Mouse (Mus musculus): Measurements from ENCODE around the gene Ankrd23. TPM values are rescaled to one million over a fixed set of nuclear protein-coding genes. Genes with fewer than 3 reads are reported as not detected.
A peak's percentile ranks its signal among the peaks of the same experiment; 100 is the strongest.

Ankrd23 gene
- polyA plus RNA-seq, 1 experiment from 2014 or later, result 23.7 TPM

- peaks cover 72% of the 10 kb centered on the region for H3K36me3 ChIP-seq
Measured at GRCm38 (mm10) chr1:36550075-36550863, 13.6 kb upstream of the Ankrd23 start.

DNA sequence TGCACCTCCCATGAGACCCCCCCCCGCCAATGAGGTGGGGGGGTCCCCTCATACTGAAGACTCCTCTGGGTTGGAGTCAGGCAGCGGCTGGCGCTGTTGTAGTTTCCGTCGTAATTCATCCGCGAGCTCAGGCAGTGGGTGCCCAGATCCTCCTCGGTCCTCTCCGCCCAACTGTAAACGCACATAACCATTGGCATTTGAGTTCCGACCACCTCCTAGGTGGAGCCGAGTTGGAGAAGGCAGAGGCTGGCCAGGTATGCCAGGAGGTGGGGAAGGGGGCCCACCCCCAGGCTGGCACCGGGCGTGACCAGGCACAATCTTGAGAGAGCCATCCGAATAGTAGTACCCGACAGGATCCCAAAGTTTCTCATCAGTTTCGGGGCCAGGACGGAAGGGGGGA, 12.8 kb upstream of the Ankrd23 start:
- WGBS, result 80% methylated on average over 18 of the region's 18 CpGs
- Histone ChIP-seq H3K27me3 (no peaks in the 10 kb centered on the region), H3K4me3 (0 out of 2 replicates have a peak overlapping the region, but pooled peaks have one; percentile 9), H3K9me3 (no peaks in the 10 kb centered on the region), H3K4me2 (peak overlapping the region; percentile 24; the same call in 1 of the 2 replicates), H3K9ac (peak overlapping the region; percentile 55), H3K36me3 (peaks cover 65% of the 10 kb centered on the region), H3K4me1 (peaks cover 49% of the 10 kb centered on the region), H3K27ac (peak overlapping the region; percentile 89)
- ATAC-seq (ENCODE audit: insufficient number of reproducible peaks, insufficient read depth, low FRiP score, low TSS enrichment, low read depth), result no peak

More at GRCm38 (mm10) chr1:36550075-36550863, 13.6 kb upstream of the Ankrd23 start:
- no peak overlapping the region for H3K4me2 ChIP-seq
- H3K9me3 ChIP-seq, result no peaks in the 10 kb centered on the region
- H3K27ac ChIP-seq, result 0 out of 2 replicates have a peak overlapping the region, but pooled peaks have one; percentile 89
- no peak overlapping the region for H3K4me3 ChIP-seq
- H3K27me3 ChIP-seq, result no peaks in the 10 kb centered on the region
- no peak overlapping the region for H3K9ac ChIP-seq
- peaks cover 57% of the 10 kb centered on the region for H3K4me1 ChIP-seq
- WGBS, result 80% methylated on average over 20 of the region's 20 CpGs
- ATAC-seq (ENCODE audit: insufficient number of reproducible peaks, insufficient read depth, low FRiP score, low TSS enrichment, low read depth), result no peak

- H3K4me2 ChIP-seq, result peak overlapping the region; percentile 24; the same call in 1 of the 2 replicates
- no peaks in the 10 kb centered on the region for H3K9me3 ChIP-seq
- ATAC-seq (ENCODE audit: insufficient number of reproducible peaks, insufficient read depth, low FRiP score, low TSS enrichment, low read depth), result no peak
- H3K27me3 ChIP-seq, result no peaks in the 10 kb centered on the region
- peak overlapping the region; percentile 55 for H3K9ac ChIP-seq
- H3K4me3 ChIP-seq, result peak overlapping the region; percentile 9; the same call in 1 of the 2 replicates
- peaks cover 48% of the 10 kb centered on the region for H3K4me1 ChIP-seq
- WGBS, result 29% methylated on average over 8 of the region's 8 CpGs
- H3K27ac ChIP-seq, result peak overlapping the region; percentile 89
- peaks cover 57% of the 10 kb centered on the region for H3K36me3 ChIP-seq
Measured at GRCm38 (mm10) chr1:36548771-36549170, 12.1 kb upstream of the Ankrd23 start.

- peak overlapping the region; percentile 57 for H3K9ac ChIP-seq
- 22% methylated on average over 9 of the region's 9 CpGs for WGBS
Measured at GRCm38 (mm10) chr1:36547981-36548598, 11.4 kb upstream of the Ankrd23 start.

DNA sequence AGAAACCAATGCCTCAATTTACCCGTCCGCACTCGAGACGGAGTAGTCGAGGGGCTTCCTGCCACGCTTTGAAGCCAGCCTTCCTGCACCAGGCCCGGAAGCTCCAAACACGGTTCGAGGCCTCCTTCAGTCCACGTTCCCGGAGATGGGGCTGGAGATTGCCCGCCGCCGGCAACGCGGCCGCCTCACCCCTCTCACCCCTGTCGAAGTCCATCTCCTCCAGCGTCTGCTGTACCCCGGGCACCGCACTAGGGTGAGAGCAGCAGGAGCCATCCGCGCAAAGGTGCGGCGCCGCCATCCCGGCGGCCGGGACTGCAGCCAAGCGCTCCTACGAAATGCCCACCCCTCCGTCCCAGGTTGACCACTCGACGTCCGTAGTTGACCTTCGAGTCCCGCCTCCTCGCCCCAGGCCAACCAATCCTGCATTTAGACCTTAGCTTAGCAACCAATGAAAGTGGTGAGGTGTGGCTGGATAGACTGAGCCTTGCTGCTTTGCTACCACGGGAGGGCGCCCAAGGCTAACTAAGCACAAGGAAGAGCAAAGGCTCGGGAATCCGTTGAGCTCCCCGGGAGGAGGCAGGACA, 10.3 kb upstream of the Ankrd23 start, which contains the start of gene Ankrd39:
Gene Ankrd39, minus strand, starts transcription at position 558 of the 584 bp plus-strand sequence.
- WGBS, result under 1% methylated on average over 43 of the region's 43 CpGs
- H3K27ac ChIP-seq, result peak within 1 kb of the TSS; percentile 89
- peak within 1 kb of the TSS; percentile 71 for H3K4me3 ChIP-seq
- H3K4me2 ChIP-seq, result peak within 1 kb of the TSS; percentile 74
- peak; percentile 88 for ATAC-seq (ENCODE audit: insufficient number of reproducible peaks, insufficient read depth, low FRiP score, low TSS enrichment, low read depth)
- H3K9ac ChIP-seq, result peak within 1 kb of the TSS; percentile 78
- H3K9me3 ChIP-seq, result no peaks in the 10 kb centered on the region
- no peaks in the 10 kb centered on the region for H3K27me3 ChIP-seq
- H3K36me3 ChIP-seq, result peaks cover 47% of the 10 kb centered on the region
- peaks cover 54% of the 10 kb centered on the region for H3K4me1 ChIP-seq

More at GRCm38 (mm10) chr1:36547981-36548598, 11.4 kb upstream of the Ankrd23 start:
- H3K27me3 ChIP-seq, result no peaks in the 10 kb centered on the region
- H3K36me3 ChIP-seq, result peaks cover 51% of the 10 kb centered on the region
- H3K4me1 ChIP-seq, result peaks cover 54% of the 10 kb centered on the region
- H3K4me3 ChIP-seq, result no peak overlapping the region
- no peak for ATAC-seq (ENCODE audit: insufficient number of reproducible peaks, insufficient read depth, low FRiP score, low TSS enrichment, low read depth)
- H3K4me2 ChIP-seq, result peak overlapping the region; percentile 38; the same call in 1 of the 2 replicates
- no peaks in the 10 kb centered on the region for H3K9me3 ChIP-seq
- peak overlapping the region; percentile 89 for H3K27ac ChIP-seq

DNA sequence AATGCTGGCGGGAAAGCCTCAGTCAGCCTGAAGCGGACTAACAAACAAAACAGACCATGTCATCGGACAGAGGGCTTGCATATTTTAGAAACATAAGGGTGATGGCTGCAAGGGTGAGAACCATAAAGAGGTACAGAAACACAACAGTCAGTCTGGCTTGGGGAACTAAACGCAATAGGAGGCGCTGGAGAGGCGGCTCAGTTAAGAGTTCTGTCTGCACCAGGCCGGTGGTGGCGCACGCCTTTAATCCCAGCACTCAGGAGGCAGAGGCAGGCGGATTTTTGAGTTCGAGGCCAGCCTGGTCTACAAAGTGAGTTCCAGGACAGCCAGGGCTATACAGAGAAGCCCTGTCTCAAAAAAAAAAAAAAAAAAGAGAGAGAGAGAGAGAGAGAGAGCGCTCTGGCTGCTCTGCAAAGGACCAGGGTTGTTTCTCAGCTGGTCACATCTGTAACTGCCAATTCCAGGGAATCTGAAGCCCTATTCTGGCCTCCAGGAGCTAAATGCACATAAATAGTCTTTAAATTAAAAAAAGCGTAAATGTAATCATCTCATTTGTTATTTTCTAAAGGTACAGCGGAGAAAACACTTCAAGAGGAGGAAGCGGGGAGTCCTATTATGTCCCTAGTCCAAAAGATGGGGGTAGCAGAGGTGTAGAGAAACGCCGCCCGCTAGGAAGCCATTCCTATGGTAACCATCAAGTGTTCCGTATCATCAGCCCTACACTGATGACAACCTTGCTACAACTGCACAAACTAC, 9.3 kb upstream of the Ankrd23 start:
- H3K4me2 ChIP-seq, result peak overlapping the region; percentile 74
- no peak for ATAC-seq (ENCODE audit: insufficient number of reproducible peaks, insufficient read depth, low FRiP score, low TSS enrichment, low read depth)
- H3K36me3 ChIP-seq, result peaks cover 46% of the 10 kb centered on the region
- peak overlapping the region; percentile 78 for H3K9ac ChIP-seq
- no peaks in the 10 kb centered on the region for H3K9me3 ChIP-seq
- no peaks in the 10 kb centered on the region for H3K27me3 ChIP-seq
- 72% methylated on average over 19 of the region's 19 CpGs for WGBS
- H3K27ac ChIP-seq, result no peak overlapping the region
- peak overlapping the region; percentile 71 for H3K4me3 ChIP-seq
- peaks cover 54% of the 10 kb centered on the region for H3K4me1 ChIP-seq

- Histone ChIP-seq H3K36me3 (peaks cover 45% of the 10 kb centered on the region), H3K9ac (no peak overlapping the region), H3K4me2 (no peak overlapping the region), H3K9me3 (no peaks in the 10 kb centered on the region), H3K4me1 (peaks cover 51% of the 10 kb centered on the region), H3K27me3 (no peaks in the 10 kb centered on the region), H3K4me3 (no peak overlapping the region), H3K27ac (no peak overlapping the region)
- 71% methylated on average over 2 of the region's 2 CpGs for WGBS
- ATAC-seq (ENCODE audit: insufficient number of reproducible peaks, insufficient read depth, low FRiP score, low TSS enrichment, low read depth), result no peak
Measured at GRCm38 (mm10) chr1:36545382-36545781, 8.7 kb upstream of the Ankrd23 start.

GRCm38 (mm10) chr1:36542925-36543324, 6.2 kb upstream of the Ankrd23 start:
- H3K27me3 ChIP-seq, result no peaks in the 10 kb centered on the region
- H3K9me3 ChIP-seq, result no peaks in the 10 kb centered on the region
- no peak overlapping the region for H3K4me3 ChIP-seq
- peaks cover 26% of the 10 kb centered on the region for H3K4me1 ChIP-seq
- H3K4me2 ChIP-seq, result no peak overlapping the region
- H3K9ac ChIP-seq, result no peak overlapping the region
- H3K27ac ChIP-seq, result no peak overlapping the region
- 92% methylated on average over 9 of the region's 9 CpGs for WGBS
- H3K36me3 ChIP-seq, result peaks cover 44% of the 10 kb centered on the region
- ATAC-seq (ENCODE audit: insufficient number of reproducible peaks, insufficient read depth, low FRiP score, low TSS enrichment, low read depth), result no peak

- H3K4me3 ChIP-seq, result no peak overlapping the region
- peaks cover 18% of the 10 kb centered on the region for H3K4me1 ChIP-seq
- H3K27ac ChIP-seq, result no peak overlapping the region
- no peaks in the 10 kb centered on the region for H3K9me3 ChIP-seq
- no peak overlapping the region for H3K9ac ChIP-seq
- WGBS, result 96% methylated on average over 16 of the region's 16 CpGs
- no peak; the same call in 1 of the 2 replicates for ATAC-seq (ENCODE audit: insufficient number of reproducible peaks, insufficient read depth, low FRiP score, low TSS enrichment, low read depth)
- peaks cover 47% of the 10 kb centered on the region for H3K36me3 ChIP-seq
- no peaks in the 10 kb centered on the region for H3K27me3 ChIP-seq
- no peak overlapping the region for H3K4me2 ChIP-seq
Measured at GRCm38 (mm10) chr1:36541844-36542243, 5.2 kb upstream of the Ankrd23 start.

DNA sequence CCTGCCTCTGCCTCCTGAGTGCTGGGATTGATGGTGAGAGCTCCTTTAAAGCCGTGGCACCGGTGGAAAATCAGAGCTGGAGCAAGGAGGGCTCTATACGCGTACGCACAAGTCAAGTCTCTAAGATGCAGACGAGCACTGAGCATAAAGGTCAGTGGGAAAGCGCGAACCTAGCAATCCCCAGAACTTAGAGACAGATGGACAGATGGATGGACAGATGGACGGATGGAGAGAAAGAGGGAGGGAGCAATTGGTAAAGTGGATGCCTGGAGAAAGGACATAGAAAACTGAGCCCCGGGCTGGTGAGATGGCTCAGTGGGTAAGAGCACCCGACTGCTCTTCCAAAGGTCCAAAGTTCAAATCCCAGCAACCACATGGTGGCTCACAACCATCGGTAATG, 4.1 kb upstream of the Ankrd23 start:
- peaks cover 12% of the 10 kb centered on the region for H3K4me1 ChIP-seq
- peaks cover 47% of the 10 kb centered on the region for H3K36me3 ChIP-seq
- WGBS, result 92% methylated on average over 12 of the region's 12 CpGs

DNA sequence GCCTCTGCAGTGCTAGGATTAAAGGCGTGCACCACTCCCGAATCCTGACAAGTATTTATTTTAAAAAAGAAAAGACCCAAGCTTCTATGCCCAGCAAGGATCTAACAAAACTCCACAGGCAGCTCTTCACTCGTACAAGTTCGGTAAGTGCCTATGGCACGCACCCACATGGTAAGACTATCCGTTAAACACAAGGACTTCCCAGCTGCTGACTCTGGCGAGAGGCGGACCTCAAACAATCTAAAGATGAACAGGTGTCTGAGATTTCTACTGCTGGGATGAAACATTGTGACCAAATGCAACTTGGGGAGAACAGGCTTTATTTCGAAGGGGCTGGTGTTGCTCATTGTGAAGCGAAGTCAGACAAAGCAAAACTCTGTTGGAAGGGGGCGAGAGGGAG, 3.4 kb upstream of the Ankrd23 start:
- no peak overlapping the region for H3K4me3 ChIP-seq
- peaks cover 12% of the 10 kb centered on the region for H3K4me1 ChIP-seq
- no peak overlapping the region for H3K27ac ChIP-seq
- H3K9me3 ChIP-seq, result no peaks in the 10 kb centered on the region
- 91% methylated on average over 11 of the region's 11 CpGs for WGBS
- no peaks in the 10 kb centered on the region for H3K27me3 ChIP-seq
- no peak overlapping the region for H3K9ac ChIP-seq
- H3K4me2 ChIP-seq, result no peak overlapping the region
- no peak for ATAC-seq (ENCODE audit: insufficient number of reproducible peaks, insufficient read depth, low FRiP score, low TSS enrichment, low read depth)
- H3K36me3 ChIP-seq, result peaks cover 47% of the 10 kb centered on the region

More for the DNA sequence above, 4.1 kb upstream of the Ankrd23 start:
- H3K27ac ChIP-seq, result no peak overlapping the region
- no peak overlapping the region for H3K4me3 ChIP-seq
- no peak overlapping the region for H3K4me2 ChIP-seq
- no peaks in the 10 kb centered on the region for H3K27me3 ChIP-seq
- H3K9ac ChIP-seq, result no peak overlapping the region
- H3K9me3 ChIP-seq, result no peaks in the 10 kb centered on the region
- ATAC-seq (ENCODE audit: insufficient number of reproducible peaks, insufficient read depth, low FRiP score, low TSS enrichment, low read depth), result no peak

All from embryonic facial prominence, embryonic 13.5 days (tissue).